Mouse (Mus musculus) C2C12 (cell line): ENCODE measurements at regions not wholly inside any gene's neighbourhood (a gene's known extent, or its start where the extent isn't known, plus 50 kb on each side); places are given as distances from the start of the nearest gene placed in this dataset.

ENCODE experiments used
- CEBPB ChIP-seq: IDR thresholded peaks from one replicate; pipeline ENCODE4 v1.6.1; 2011; ENCODE audit warnings: low read depth, mild to moderate bottlenecking, control low read depth, moderate library complexity
- CTCF ChIP-seq: IDR thresholded peaks from one replicate; pipeline ENCODE4 v1.5.1; 2011; ENCODE audit not compliant: control insufficient read depth, insufficient read depth, insufficient read length
- FOSL1 ChIP-seq: IDR thresholded peaks from one replicate; pipeline ENCODE4 v1.8.0; 2011; ENCODE audit warnings: mild to moderate bottlenecking, low read length; ENCODE audit not compliant: poor library complexity, insufficient read depth, severe bottlenecking
- USF1 ChIP-seq: IDR thresholded peaks from one replicate; pipeline ENCODE4 v1.6.1; 2011; ENCODE audit warnings: low read depth, mild to moderate bottlenecking, control low read depth, moderate library complexity

- TF ChIP-seq FOSL1 = no peak
- TF ChIP-seq CTCF = no peak
- TF ChIP-seq CEBPB = no peak
- TF ChIP-seq USF1 = no peak
Observed at GRCm38 (mm10) chr14:86246770-86247169, 894.3 kb downstream of the Diaph3 start.
